Mouse (Mus musculus) thymus, postnatal 10 days (tissue): ENCODE results near the gene Hpcal1.
"Not testable (repeated sequence)": the region's sequence is repeated elsewhere in the genome, so short reads cannot be mapped to it uniquely, and the experiment has no call there.

Source experiments
- DNase-seq, 2 experiments: peaks; one replicate each; pipeline ENCODE4 v3.0.0; 2021; ENCODE audit warnings: low spot score in 2 of 2

The Hpcal1 gene

GRCm38 (mm10) chr12:17738473-17738872, 47.8 kb downstream of the Hpcal1 start:
- DNase-seq, result no peak

GRCm38 (mm10) chr12:17740226-17740625, 49.6 kb downstream of the Hpcal1 start:
- peak in 1 of 2 experiments; percentile 38 for DNase-seq

GRCm38 (mm10) chr12:17741637-17742364, 51.1 kb downstream of the Hpcal1 start:
- DNase-seq, result no peak

- DNase-seq, result no peak
Observed at GRCm38 (mm10) chr12:17742571-17743321, 52.1 kb downstream of the Hpcal1 start.

GRCm38 (mm10) chr12:17745431-17745830, 54.8 kb downstream of the Hpcal1 start:
- DNase-seq, result peak in 1 of 2 experiments; percentile 57

- DNase-seq, result no peak
Observed at GRCm38 (mm10) chr12:17746725-17747124, 56.1 kb downstream of the Hpcal1 start.

- DNase-seq, result no peak
Observed at GRCm38 (mm10) chr12:17747191-17748154, 56.8 kb downstream of the Hpcal1 start.

- no peak for DNase-seq
Observed at GRCm38 (mm10) chr12:17748155-17748529, 57.5 kb downstream of the Hpcal1 start.

- DNase-seq, result no peak
Observed at GRCm38 (mm10) chr12:17749784-17750183, 59.1 kb downstream of the Hpcal1 start.

GRCm38 (mm10) chr12:17750500-17750899, 59.8 kb downstream of the Hpcal1 start:
- no peak for DNase-seq

GRCm38 (mm10) chr12:17752828-17753227, 62.2 kb downstream of the Hpcal1 start:
- DNase-seq, result no peak

GRCm38 (mm10) chr12:17754771-17755170, 64.1 kb downstream of the Hpcal1 start:
- DNase-seq, result no peak

GRCm38 (mm10) chr12:17756891-17757290, 66.2 kb downstream of the Hpcal1 start:
- no peak for DNase-seq

- no peak for DNase-seq
Observed at GRCm38 (mm10) chr12:17762286-17762933, 71.8 kb downstream of the Hpcal1 start.

GRCm38 (mm10) chr12:17763054-17763453, 72.4 kb downstream of the Hpcal1 start:
- no peak for DNase-seq

- no peak for DNase-seq
Observed at GRCm38 (mm10) chr12:17764005-17764404, 73.3 kb downstream of the Hpcal1 start.

- not testable (repeated sequence) for DNase-seq
Observed at GRCm38 (mm10) chr12:17767567-17767966, 76.9 kb downstream of the Hpcal1 start.

- no peak for DNase-seq
Observed at GRCm38 (mm10) chr12:17769476-17770172, 79.0 kb downstream of the Hpcal1 start.

- DNase-seq, result no peak
Observed at GRCm38 (mm10) chr12:17770538-17770937, 79.9 kb downstream of the Hpcal1 start.

GRCm38 (mm10) chr12:17773721-17774120, 83.1 kb downstream of the Hpcal1 start:
- not testable (repeated sequence) for DNase-seq

- DNase-seq, result not testable (repeated sequence)
Observed at GRCm38 (mm10) chr12:17774842-17775241, 84.2 kb downstream of the Hpcal1 start.
